Mouse (Mus musculus): ENCODE measurements around the gene Baz2b.

Gene Baz2b

DNA sequence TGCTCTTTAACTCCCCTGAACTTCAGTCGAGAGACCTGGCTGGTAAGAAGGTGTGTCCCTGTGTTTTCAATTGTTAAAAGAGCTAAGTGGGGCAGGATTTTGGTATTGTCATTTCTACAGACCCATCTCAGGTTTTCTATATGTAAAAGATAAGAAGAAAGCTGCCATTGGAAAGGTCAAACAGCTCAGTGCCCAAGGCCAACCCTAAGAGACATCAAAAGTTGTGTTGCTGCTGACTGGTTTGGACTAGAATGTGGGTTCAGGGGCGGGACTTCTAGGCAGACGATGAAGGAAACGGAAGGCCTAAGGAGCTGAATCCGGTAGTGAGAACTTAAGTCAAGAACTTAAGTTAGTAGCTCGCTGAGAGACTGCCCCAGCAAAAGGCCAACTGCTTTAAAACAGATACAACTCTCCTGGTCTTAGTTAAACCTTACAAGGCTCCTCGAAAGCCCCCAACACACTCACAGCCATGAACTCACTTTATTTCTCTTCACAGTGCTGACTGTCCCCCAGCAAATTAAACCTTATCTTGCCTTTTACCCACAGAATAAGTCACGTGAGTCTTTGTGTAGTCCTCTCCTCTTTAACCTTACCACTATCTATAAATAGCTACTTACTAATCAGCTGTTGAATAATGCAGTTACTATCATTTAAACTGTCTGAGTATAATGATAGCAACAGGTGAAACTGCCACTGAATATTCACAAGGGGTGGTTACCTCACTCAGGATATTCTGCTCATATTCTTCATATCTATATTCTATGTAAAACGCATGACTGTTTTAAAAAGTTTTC, 158.8 kb downstream of the Baz2b start:
- peak; percentile 13 for DNase-seq (ENCODE audit: low read depth)

DNA sequence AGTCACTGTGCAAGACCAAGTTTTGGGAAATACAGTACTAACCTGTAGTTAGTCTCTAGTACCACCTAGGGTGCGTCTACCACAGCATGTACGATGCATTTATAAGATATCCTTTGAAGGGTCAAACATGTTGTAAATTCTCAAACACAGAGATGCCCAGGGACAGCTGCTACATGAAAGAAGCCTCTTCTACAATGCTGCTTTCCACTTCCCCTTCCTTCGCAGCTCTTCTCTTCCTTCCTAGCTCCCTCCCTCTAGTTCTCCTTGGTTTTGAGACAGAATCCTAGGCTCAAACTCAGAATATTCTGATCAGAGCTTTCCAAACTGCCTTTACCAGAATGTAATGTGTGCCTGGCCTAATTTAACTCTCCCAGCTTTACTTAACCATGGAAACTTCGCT, 159.8 kb downstream of the Baz2b start:
- no peak for DNase-seq (ENCODE audit: low read depth)

DNA sequence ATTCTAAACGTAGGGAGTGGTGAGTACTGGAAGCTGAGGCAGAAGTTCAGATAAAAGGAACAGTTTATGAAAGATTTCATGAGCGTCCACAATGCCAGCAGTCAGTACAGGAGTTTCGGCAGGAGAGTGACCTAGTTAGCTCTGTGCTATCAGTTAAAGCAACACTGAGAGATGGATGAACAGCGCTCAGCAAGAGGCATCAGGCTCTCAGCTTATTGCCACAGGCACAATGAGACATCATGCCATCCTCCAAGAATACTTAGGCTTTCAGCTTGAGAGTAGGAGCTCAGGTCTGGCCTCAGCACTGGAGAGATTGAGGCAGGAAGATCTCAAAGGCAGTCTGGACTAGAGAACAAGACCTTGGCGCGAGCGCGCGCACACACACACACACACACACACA, 160.3 kb downstream of the Baz2b start:
- no peak for DNase-seq (ENCODE audit: low read depth)

DNA sequence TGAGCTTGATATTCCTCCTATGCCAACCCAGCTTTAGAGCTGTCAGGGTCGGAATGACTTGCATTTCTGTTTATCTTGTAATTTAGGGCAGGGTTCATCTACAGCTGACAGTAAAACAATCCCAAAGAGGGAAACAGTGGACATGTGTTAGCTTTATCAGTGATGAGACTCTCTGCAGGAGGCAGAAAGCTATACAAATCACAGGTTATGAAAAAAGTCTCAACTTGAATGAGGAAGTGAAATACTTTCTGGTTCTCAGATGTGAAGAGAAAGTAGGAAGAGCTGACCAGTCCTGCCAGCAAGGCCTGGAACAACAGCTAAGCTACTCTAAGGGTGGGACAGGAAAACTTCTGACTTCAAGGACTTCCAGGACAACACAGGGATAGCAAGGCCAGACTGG, 163.6 kb downstream of the Baz2b start:
- no peak for DNase-seq (ENCODE audit: low read depth)

DNA sequence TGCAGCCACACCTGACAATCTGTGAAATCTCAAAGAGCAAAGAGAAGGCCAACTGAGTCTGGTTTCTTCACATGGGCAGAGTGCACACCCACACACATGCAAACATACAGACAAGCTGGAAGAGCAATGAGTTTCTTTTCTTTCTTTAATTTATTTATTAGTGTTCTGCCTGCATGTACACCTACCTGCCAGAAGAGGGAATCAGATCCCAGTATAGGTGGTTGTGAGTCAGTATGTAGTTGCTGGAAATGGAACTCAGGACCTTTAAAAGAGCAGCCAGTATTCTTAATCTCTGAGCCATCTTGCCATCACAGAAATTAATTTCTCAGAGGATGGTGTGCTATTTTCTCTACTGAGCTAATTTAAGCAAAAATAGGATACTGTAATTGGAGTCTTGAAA, 164.7 kb downstream of the Baz2b start:
- DNase-seq (ENCODE audit: low read depth) = peak; percentile 19

DNA sequence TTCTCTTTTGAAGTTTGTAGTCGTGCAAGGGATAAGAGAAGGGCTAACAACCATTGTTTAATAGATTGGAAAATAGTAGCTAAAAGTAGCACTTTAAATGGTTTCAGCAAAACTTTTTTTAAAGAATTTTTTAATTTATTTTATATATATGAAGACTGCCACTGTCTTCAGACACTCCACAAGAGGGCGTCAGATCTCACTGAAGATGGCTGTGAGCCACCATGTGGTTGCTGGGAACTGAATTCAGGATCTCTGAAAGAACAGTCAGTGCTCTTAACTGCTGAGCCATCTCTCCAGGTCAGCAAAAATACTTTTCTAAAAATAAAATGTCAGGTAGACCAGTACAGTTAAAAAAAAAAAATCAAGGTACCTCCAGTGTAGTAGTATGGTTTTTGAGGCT, 165.1 kb downstream of the Baz2b start:
- peak; percentile 23 for DNase-seq (ENCODE audit: low read depth)

DNA sequence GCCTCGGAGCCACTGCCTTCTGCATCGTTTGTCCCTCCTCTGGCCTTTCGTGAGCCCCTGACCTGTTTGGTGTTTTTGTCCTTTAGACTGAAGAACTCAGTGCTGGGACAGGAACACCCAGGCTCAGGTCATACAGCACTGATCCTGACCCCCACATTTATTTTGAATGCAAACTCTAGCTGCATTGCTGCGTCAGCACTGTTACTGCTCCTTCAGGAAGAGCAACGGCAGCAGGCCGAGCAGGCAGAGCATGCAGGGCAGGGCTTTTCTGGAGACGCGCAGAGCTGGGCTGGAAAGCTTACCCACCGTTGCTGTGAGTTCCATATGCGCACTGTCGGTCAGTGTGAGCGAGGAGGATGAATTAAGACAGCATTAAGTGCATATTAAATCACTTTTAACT, 166.9 kb downstream of the Baz2b start:
- no peak for DNase-seq (ENCODE audit: low read depth)

DNA sequence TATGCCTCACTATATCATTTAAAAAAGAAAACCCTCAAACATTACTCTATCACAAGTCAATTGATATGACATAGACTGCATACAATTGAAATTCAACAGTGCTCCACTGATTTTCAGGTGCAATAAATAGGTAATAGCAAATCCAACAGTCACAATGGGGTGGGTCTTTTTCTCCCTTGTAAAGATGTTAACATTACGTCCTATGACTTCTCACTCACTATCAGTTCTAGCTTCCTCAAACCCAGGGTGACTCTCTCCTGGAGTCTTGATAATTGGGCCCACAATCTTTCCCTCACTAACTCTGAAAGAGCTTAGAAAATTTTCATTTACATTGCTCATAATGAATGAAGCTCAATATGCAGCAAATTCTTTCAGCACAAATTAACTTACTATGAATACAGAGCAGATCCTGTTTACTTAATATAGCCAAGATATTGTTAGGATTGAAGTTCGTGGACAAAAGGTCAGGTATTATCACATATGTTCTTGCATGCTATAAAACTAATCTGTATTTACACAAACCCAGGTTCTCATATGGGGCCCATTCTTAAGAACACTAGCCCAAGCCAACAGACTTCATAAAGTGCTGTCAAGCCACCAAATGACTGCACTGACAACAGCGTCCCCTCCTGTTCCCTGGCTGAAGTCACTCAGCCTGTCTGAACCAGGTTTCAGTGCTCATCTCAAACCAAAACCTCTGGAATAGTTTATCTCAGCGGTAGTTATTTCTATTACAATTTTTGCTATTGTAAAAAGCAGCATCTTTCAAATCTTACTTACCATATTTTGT, 168.0 kb downstream of the Baz2b start:
- no peak for DNase-seq (ENCODE audit: low read depth)

DNA sequence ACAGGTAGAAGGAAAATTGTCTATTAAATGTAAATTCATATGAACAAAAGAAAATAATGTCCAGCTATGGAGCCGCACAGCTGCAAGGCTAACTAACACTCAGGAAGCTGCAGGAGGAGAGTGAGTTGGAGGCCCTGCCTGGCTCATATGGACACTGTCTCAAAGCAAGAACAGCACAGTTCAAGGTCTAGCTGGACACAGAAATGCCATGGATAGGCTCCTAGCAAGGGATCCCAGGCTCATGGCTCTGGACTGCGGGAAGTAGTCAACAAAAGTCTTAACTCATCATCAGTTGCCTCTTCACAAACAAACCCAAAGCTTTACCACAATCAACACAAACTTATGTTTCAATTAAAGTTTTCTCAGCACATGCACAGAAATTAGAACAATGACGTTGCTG, 169.5 kb downstream of the Baz2b start:
- no peak for DNase-seq (ENCODE audit: low read depth)

DNA sequence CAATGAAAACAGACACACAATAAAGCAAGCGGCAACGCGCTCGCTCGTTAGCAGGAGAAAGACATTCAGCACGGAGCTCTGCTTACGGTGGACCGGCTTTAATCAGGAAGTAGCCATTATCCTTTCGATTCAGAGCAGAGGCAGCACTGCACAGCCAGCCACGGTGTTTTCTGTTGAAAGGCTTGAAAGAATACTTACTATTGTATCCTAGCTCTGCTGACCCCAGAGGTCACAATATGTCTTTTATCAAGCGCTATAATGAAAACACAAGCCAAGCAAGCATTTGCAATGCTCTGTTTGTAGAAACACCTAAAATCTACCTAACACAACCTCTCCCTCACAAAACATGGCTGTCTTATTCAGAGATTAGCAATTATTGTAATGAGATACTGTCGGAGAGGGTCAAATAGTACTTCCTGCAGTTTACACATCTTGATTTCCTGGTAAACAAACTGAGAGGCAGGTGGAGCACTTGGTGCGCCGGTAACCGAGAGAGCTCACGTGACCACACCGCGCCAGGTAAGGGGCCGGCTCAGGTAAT, 172.6 kb downstream of the Baz2b start:
- DNase-seq (ENCODE audit: low read depth) = peak; percentile 72

DNA sequence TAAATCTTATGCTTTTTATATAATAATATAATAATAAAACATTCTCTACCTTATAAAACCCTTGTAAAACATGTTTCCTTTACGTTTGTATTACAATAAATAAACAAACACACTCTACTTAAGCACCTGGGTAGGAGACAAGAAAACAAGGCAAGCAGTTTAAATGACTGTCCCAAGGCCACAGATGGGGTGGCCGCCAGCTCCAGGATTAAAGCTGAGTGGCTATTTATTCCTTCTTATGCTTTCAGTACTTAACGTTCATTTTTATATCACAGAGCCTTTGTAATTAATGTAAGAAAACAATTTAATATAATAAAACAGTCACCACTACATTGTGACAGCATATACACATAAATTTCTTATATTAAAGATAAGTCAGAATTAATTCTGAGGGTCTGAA, 173.3 kb downstream of the Baz2b start:
- no peak for DNase-seq (ENCODE audit: low read depth)

DNA sequence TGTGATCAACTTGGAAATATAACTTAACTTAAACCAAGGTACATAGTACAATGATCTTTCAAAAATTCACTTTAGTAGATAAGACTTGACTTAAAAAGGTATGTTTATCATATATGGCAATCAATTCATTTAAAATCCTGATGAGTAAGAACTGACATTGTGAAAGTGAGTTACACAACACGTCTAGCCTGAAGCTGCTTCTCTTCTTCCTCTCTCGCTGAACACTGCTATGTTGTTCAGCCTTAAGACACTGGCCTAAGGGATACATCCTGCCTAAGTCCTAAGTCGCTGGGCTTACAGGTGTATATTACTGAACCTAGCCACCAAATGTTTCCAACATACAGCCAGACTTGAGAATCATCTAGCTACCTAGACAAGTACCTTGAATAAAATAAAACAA, 178.6 kb downstream of the Baz2b start:
- no peak for DNase-seq (ENCODE audit: low read depth)

DNA sequence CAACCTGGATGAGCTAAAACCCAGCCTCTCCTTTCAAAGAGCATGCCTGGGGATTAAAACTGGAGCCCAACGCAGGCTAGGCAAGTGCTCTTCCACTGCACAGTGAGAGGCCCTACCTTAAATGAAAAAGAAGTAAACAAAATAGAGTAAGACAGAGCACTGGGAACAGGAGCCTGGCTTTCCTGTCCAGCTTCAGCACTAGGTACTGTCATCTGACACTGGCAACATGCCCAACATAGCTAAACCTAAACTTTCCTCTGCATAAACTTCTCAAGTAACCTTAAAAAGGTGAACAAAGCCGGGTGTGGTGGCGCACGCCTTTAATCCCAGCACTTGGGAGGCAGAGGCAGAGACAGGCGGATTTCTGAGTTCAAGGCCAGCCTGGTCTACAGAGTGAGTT, 180.6 kb downstream of the Baz2b start:
- no peak for DNase-seq (ENCODE audit: low read depth)

DNA sequence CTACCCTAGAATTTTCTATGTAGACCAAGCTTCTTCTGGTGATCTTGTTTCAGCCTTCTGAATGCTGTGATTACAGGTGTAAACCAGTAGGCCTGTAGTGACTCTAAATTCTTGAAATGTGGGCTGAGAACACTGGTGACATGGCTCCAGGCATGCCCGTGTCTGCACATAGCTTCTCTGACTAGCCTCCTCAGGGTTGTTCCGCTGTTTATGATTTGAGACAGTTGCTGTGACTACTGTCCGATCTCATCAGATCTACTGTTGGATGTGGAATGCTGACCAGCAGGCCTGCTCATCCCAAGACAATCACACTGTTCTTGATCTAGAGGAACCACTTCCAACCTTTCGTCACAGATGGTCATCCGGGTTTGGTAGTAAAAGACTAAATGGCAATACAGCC, 182.5 kb downstream of the Baz2b start:
- no peak for DNase-seq (ENCODE audit: low read depth)

DNA sequence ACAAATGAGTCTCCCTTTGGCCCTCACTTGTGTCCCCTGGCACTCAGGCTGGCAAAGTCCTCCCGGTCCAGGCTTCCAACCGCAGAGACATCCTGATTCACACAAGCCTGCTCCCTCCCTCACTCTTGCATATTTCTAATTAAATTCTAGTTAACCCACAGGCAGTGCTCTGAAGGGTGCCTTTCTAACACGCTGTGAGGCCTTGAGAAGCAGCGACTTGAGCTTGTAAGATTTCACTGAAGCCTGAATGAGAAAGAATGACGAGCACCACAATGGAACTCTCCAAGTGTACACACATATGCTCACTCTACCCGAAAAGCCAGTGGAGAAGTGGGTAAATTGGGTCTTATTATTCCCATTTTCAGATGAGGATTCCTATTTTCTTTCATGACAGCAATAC, 183.1 kb downstream of the Baz2b start:
- DNase-seq (ENCODE audit: low read depth) = no peak

DNA sequence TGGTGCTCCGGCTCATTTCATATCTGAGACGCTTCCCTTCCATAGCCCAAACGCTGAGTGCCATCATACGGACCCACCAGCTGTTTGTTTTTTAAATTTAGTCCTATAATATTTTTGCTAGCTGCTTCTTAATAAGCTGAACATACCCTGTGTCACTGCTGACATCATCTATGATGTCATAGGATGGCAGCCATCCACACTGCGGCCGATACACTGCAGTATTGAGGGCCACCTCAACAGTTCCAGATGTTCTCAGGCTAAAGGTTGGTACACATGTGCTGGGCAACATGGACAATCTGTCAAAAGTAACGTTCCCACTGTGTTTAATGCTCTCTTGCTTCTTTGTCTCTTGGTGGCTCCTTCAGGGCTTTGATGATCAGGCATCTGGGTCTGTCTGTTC, 185.9 kb downstream of the Baz2b start:
- no peak for DNase-seq (ENCODE audit: low read depth)

DNA sequence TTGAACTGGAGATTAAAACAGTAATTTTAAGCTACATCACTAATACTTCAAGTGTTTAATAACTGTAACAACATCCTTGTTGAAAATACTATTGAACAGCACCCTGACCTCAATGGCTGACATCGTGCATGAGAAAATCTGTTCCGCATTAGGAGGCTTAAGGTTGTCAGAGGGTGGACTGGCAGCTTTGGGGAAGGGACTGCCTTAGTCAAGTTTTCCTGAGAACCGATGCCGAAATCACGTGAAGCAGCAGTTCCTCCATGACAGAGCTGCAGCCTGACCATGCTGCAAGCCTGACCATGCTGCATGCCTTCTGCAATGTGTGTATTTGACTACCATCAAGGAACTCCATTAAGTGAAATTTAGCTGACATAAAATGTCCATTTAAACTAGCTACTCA, 188.1 kb downstream of the Baz2b start:
- DNase-seq (ENCODE audit: low read depth) = no peak

DNA sequence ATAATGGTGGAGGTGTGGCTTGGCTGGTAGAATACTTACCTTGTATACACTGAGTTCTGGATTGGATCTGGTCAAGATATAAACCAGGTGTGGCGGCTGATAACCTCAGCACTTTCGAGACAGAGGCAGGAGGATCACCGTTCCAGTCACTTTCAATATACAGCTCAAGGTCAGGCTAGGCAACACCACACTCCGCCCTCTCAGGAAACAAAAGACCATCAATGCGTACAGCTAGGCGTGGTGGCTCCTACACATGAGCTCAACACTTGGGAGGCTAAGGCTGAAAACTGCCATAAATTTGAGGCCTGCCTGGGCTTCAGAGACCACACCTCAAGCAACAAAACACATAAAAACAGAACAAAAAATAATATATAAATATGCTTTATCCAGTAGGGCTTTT, 188.5 kb downstream of the Baz2b start:
- no peak for DNase-seq (ENCODE audit: low read depth)

DNA sequence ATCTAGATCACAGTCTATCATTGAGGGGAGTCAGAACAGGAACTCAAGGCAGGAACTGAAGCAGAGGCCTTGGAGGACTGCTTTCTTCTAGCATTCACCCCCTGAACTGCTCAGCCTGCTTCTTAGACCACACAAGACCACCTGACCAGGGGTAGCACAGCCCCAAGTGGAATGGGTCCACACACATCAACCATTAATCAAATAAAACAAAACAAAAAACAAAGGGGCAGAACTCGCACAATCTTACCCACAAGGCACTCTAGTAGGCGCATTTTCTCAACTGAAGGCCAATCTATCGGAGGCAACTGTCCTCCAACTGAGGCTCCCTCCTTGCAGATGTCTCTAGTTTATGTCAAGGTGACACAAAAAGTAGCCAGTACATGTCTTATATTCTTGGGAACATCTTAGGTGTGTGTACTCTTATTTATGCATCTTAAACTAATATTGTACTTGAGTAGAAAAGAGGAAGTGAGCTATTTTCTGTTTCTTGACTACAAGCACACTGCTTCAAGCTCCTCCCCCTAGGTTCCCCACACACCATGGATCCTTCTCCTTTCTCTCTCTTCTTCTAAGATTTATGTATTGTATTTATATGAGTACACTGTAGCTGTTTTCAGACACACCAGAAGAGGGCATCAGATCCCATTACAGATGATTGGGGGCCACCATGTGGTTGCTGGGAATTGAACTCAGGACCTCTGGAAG, 189.9 kb downstream of the Baz2b start:
- DNase-seq (ENCODE audit: low read depth) = peak; percentile 29

DNA sequence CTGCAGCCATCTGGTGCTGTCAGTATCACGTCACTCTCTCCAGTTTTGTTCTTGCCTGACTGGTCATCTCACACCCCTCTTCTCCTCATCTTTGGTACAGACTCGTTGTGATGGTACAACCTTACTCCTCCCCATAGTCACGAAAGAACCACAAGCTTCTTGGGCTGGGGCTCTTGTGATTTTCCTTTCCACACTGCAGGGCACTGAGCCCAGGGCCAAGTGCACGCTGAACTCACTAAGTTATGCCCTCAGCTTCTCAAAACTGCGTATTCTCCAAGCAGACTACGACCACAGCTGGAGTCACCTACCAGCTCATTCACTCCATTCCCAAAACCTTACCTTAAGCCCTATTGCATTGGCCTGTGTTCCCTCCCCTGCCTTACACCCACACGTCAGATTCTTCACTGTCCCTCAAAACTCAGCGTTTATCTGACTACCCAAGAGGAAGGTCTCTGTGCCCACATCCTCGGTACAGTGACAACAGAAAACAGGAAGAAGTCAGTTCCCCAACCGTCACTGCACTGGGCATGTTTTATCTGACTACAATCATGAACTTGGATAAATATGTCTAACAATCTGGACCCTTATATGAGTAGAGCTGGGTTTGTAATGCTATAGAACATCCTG, 190.7 kb downstream of the Baz2b start:
- DNase-seq (ENCODE audit: low read depth) = peak; percentile 82

DNA sequence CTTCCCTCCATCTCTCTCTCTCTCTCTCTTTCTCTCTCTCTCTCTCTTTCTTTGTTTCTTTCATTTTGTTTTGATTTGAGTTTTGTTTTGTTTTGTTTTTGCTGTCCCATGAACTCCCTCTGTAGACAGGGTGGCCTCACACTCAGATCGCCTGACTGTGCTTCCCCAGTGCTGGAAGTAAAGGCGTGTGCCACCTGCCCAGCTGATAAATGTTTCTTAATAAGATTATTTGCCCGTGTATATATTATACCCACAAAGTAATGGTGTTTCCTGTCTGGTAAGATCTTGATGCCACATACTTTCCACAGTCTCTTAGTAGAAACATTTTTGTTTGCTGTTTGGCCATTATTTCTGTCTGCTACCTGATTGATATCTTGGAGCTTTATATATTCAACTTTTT, 198.1 kb downstream of the Baz2b start:
- DNase-seq (ENCODE audit: low read depth) = peak; percentile 15

DNA sequence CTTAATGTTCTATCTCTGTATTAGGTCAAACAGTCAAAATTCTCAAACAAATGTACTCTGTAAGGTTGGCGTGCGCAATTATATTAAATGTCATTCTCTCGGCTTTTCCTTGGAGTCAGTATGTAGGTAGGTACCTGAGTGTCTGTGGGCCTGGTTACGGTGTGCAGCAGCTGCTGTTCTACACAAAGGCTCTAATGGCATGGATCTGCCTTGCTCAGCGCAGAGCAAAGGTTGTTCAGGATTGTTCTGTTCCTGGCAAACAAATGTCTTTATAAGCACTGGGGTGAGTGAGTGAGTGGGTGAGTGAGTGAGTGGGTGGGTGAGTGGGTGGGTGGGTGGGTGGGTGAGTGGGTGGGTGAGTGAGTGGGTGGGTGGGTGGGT, 206.0 kb downstream of the Baz2b start:
- DNase-seq (ENCODE audit: low read depth) = no peak
